Mouse (Mus musculus): Measurements from ENCODE around the gene Sh2b1. TPM values are rescaled to one million over a fixed set of nuclear protein-coding genes. Genes with fewer than 3 reads are reported as not detected.
A peak's percentile ranks its signal among the peaks of the same experiment; 100 is the strongest.

The Sh2b1 gene
- polyA plus RNA-seq, 1 experiment from 2014 or later, result 77.1 TPM

- no peak for ATAC-seq (ENCODE audit: low FRiP score, low read depth)
- 95% methylated on average over 18 of the region's 18 CpGs for WGBS
These were observed 25.2 kb downstream of the Sh2b1 start for GRCm38 (mm10) chr7:126449991-126450390.

GRCm38 (mm10) chr7:126448481-126448880 lies 26.7 kb downstream of the Sh2b1 start:
- ATAC-seq (ENCODE audit: low FRiP score, low read depth), result no peak
- H3K27me3 ChIP-seq, result no peaks in the 10 kb centered on the region
- no peak overlapping the region for H3K9ac ChIP-seq
- H3K4me1 ChIP-seq (replicated peaks), result no peaks in the 10 kb centered on the region
- H3K27ac ChIP-seq (replicated peaks), result no peak overlapping the region
- WGBS, result 88% methylated on average over 19 of the region's 19 CpGs
- H3K36me3 ChIP-seq, result peaks cover 29% of the 10 kb centered on the region
- H3K4me2 ChIP-seq, result no peak overlapping the region
- no peaks in the 10 kb centered on the region for H3K9me3 ChIP-seq
- H3K4me3 ChIP-seq, result no peak overlapping the region

More at GRCm38 (mm10) chr7:126449991-126450390, 25.2 kb downstream of the Sh2b1 start:
- no peak overlapping the region for H3K27ac ChIP-seq (replicated peaks)
- H3K36me3 ChIP-seq, result peaks cover 17% of the 10 kb centered on the region
- no peaks in the 10 kb centered on the region for H3K4me1 ChIP-seq (replicated peaks)
- H3K4me3 ChIP-seq, result no peak overlapping the region
- no peaks in the 10 kb centered on the region for H3K9me3 ChIP-seq
- no peak overlapping the region for H3K4me2 ChIP-seq
- no peaks in the 10 kb centered on the region for H3K27me3 ChIP-seq
- no peak overlapping the region for H3K9ac ChIP-seq

GRCm38 (mm10) chr7:126446217-126446616 lies 29.0 kb downstream of the Sh2b1 start:
- no peak for ATAC-seq (ENCODE audit: low FRiP score, low read depth)
- H3K36me3 ChIP-seq, result peaks cover 33% of the 10 kb centered on the region
- WGBS, result 91% methylated on average over 21 of the region's 21 CpGs

GRCm38 (mm10) chr7:126445104-126445815 lies 30.0 kb downstream of the Sh2b1 start:
- H3K36me3 ChIP-seq, result peaks cover 33% of the 10 kb centered on the region
- no peaks in the 10 kb centered on the region for H3K4me1 ChIP-seq (replicated peaks)
- no peaks in the 10 kb centered on the region for H3K27me3 ChIP-seq
- no peak overlapping the region for H3K9ac ChIP-seq
- H3K9me3 ChIP-seq, result no peaks in the 10 kb centered on the region
- no peak overlapping the region for H3K4me3 ChIP-seq
- WGBS, result 91% methylated on average over 15 of the region's 15 CpGs
- ATAC-seq (ENCODE audit: low FRiP score, low read depth), result no peak
- H3K4me2 ChIP-seq, result no peak overlapping the region
- no peak overlapping the region for H3K27ac ChIP-seq (replicated peaks)

More at GRCm38 (mm10) chr7:126446217-126446616, 29.0 kb downstream of the Sh2b1 start:
- Histone ChIP-seq H3K27me3 (no peaks in the 10 kb centered on the region), H3K4me3 (no peak overlapping the region), H3K9me3 (no peaks in the 10 kb centered on the region), H3K4me1 (replicated peaks) (no peaks in the 10 kb centered on the region), H3K27ac (replicated peaks) (no peak overlapping the region), H3K9ac (no peak overlapping the region), H3K4me2 (no peak overlapping the region)

- H3K27ac ChIP-seq (replicated peaks), result no peak overlapping the region
- H3K4me1 ChIP-seq (replicated peaks), result no peaks in the 10 kb centered on the region
- H3K27me3 ChIP-seq, result no peaks in the 10 kb centered on the region
- H3K9me3 ChIP-seq, result no peaks in the 10 kb centered on the region
- peaks cover 33% of the 10 kb centered on the region for H3K36me3 ChIP-seq
- ATAC-seq (ENCODE audit: low FRiP score, low read depth), result no peak
- H3K4me2 ChIP-seq, result no peak overlapping the region
- no peak overlapping the region for H3K9ac ChIP-seq
- 94% methylated on average over 9 of the region's 9 CpGs for WGBS
- no peak overlapping the region for H3K4me3 ChIP-seq
These were observed 30.7 kb downstream of the Sh2b1 start for GRCm38 (mm10) chr7:126444536-126444935.

GRCm38 (mm10) chr7:126443997-126444396 lies 31.2 kb downstream of the Sh2b1 start:
- no peaks in the 10 kb centered on the region for H3K4me1 ChIP-seq (replicated peaks)
- H3K4me2 ChIP-seq, result no peak overlapping the region
- no peak overlapping the region for H3K27ac ChIP-seq (replicated peaks)
- WGBS, result 94% methylated on average over 10 of the region's 10 CpGs
- ATAC-seq (ENCODE audit: low FRiP score, low read depth), result no peak
- H3K36me3 ChIP-seq, result peaks cover 33% of the 10 kb centered on the region
- H3K9ac ChIP-seq, result no peak overlapping the region
- H3K27me3 ChIP-seq, result no peaks in the 10 kb centered on the region
- H3K4me3 ChIP-seq, result no peak overlapping the region
- H3K9me3 ChIP-seq, result no peaks in the 10 kb centered on the region

- 73% methylated on average over 9 of the region's 9 CpGs for WGBS
- H3K36me3 ChIP-seq, result peaks cover 17% of the 10 kb centered on the region
These were observed 35.1 kb downstream of the Sh2b1 start for GRCm38 (mm10) chr7:126440134-126440533.

GRCm38 (mm10) chr7:126436851-126437250 lies 38.4 kb downstream of the Sh2b1 start:
- ATAC-seq (ENCODE audit: low FRiP score, low read depth), result no peak
- H3K27me3 ChIP-seq, result no peaks in the 10 kb centered on the region
- H3K4me3 ChIP-seq, result no peak overlapping the region
- H3K4me2 ChIP-seq, result no peak overlapping the region
- H3K9ac ChIP-seq, result no peak overlapping the region
- H3K4me1 ChIP-seq (replicated peaks), result 0 out of 2 replicates have a peak, but pooled peaks cover 3% of the 10 kb centered on the region
- 11% methylated on average over 8 of the region's 8 CpGs for WGBS
- H3K36me3 ChIP-seq, result peaks cover 15% of the 10 kb centered on the region
- no peaks in the 10 kb centered on the region for H3K9me3 ChIP-seq
- H3K27ac ChIP-seq (replicated peaks), result no peak overlapping the region

More at GRCm38 (mm10) chr7:126440134-126440533, 35.1 kb downstream of the Sh2b1 start:
- Histone ChIP-seq H3K4me3 (no peak overlapping the region), H3K27ac (replicated peaks) (no peak overlapping the region), H3K9ac (no peak overlapping the region), H3K27me3 (no peaks in the 10 kb centered on the region), H3K9me3 (no peaks in the 10 kb centered on the region), H3K4me1 (replicated peaks) (0 out of 2 replicates have a peak, but pooled peaks cover 3% of the 10 kb centered on the region), H3K4me2 (no peak overlapping the region)
- ATAC-seq (ENCODE audit: low FRiP score, low read depth), result no peak

GRCm38 (mm10) chr7:126435801-126436200 lies 39.4 kb downstream of the Sh2b1 start:
- ATAC-seq (ENCODE audit: low FRiP score, low read depth), result no peak
- 0 out of 2 replicates have a peak, but pooled peaks cover 3% of the 10 kb centered on the region for H3K4me1 ChIP-seq (replicated peaks)
- WGBS, result 90% methylated on average over 3 of the region's 3 CpGs
- no peak overlapping the region for H3K4me2 ChIP-seq
- no peaks in the 10 kb centered on the region for H3K9me3 ChIP-seq
- no peaks in the 10 kb centered on the region for H3K27me3 ChIP-seq
- H3K27ac ChIP-seq (replicated peaks), result no peak overlapping the region
- H3K4me3 ChIP-seq, result no peak overlapping the region
- H3K9ac ChIP-seq, result no peak overlapping the region
- H3K36me3 ChIP-seq, result peaks cover 15% of the 10 kb centered on the region

- Histone ChIP-seq H3K27me3 (no peaks in the 10 kb centered on the region), H3K4me2 (no peak overlapping the region), H3K27ac (replicated peaks) (no peak overlapping the region), H3K4me3 (no peak overlapping the region), H3K9me3 (no peaks in the 10 kb centered on the region), H3K4me1 (replicated peaks) (peaks cover 10% of the 10 kb centered on the region), H3K9ac (no peak overlapping the region), H3K36me3 (peaks cover 15% of the 10 kb centered on the region)
- WGBS, result 93% methylated on average over 7 of the region's 7 CpGs
- no peak for ATAC-seq (ENCODE audit: low FRiP score, low read depth)
These were observed 40.5 kb downstream of the Sh2b1 start for GRCm38 (mm10) chr7:126434726-126435125.

GRCm38 (mm10) chr7:126430167-126430566 lies 45.1 kb downstream of the Sh2b1 start:
- Histone ChIP-seq H3K36me3 (peaks cover 15% of the 10 kb centered on the region), H3K9me3 (no peaks in the 10 kb centered on the region), H3K27ac (replicated peaks) (no peak overlapping the region), H3K9ac (no peak overlapping the region), H3K4me1 (replicated peaks) (peaks cover 23% of the 10 kb centered on the region), H3K4me2 (no peak overlapping the region), H3K27me3 (no peaks in the 10 kb centered on the region), H3K4me3 (no peak overlapping the region; the same call in 1 of the 2 replicates)
- ATAC-seq (ENCODE audit: low FRiP score, low read depth), result no peak

- Histone ChIP-seq H3K27me3 (no peaks in the 10 kb centered on the region), H3K4me1 (replicated peaks) (peaks cover 23% of the 10 kb centered on the region), H3K4me3 (peak overlapping the region; percentile 58), H3K9me3 (no peaks in the 10 kb centered on the region), H3K36me3 (peaks cover 12% of the 10 kb centered on the region), H3K4me2 (peak overlapping the region; percentile 63), H3K27ac (replicated peaks) (peak overlapping the region; percentile 91), H3K9ac (peak overlapping the region; percentile 70)
- 29% methylated on average over 15 of the region's 15 CpGs for WGBS
- peak; percentile 49 for ATAC-seq (ENCODE audit: low FRiP score, low read depth)
These were observed 45.7 kb downstream of the Sh2b1 start for GRCm38 (mm10) chr7:126429503-126429898.
